Mouse (Mus musculus) lung, embryonic 16.5 days (tissue): ENCODE data around the gene Sesn2. TPM values are rescaled to one million over a fixed set of nuclear protein-coding genes. Genes with fewer than 3 reads are reported as not detected.

Source experiments
- ATAC-seq: fragments of 200-750 bp; cut with Nextera tagmentation; 2 replicates; pipeline ENCODE4 v1.8.0; 2017; ENCODE audit warnings: low read depth, mild to moderate bottlenecking, moderate library complexity
- H3K27ac ChIP-seq: fragments of 300-500 bp; sonication (generic); 2 replicates; pipeline ENCODE4 v1.5.1; 2014; ENCODE audit warnings: mild to moderate bottlenecking, control low read depth, low read length
- H3K27me3 ChIP-seq: fragments of 300-500 bp; sonication (generic); 2 replicates; pipeline ENCODE4 v1.6.1; 2014; ENCODE audit warnings: low read depth, low read length, mixed read lengths; ENCODE audit not compliant: control insufficient read depth, insufficient read depth
- H3K36me3 ChIP-seq: fragments of 300-500 bp; sonication (generic); 2 replicates; pipeline ENCODE4 v1.6.1; 2014; ENCODE audit warnings: low read length; ENCODE audit not compliant: control insufficient read depth, insufficient read depth
- H3K4me1 ChIP-seq: fragments of 300-500 bp; sonication (generic); replicated peaks from 2 replicates; pipeline ENCODE4 v1.6.1; 2014; ENCODE audit warnings: low read length, mixed read lengths; ENCODE audit not compliant: control insufficient read depth, insufficient read depth
- H3K4me2 ChIP-seq: fragments of 300-500 bp; sonication (generic); 2 replicates; pipeline ENCODE4 v1.6.1; 2014; ENCODE audit warnings: low read depth, low read length, control low read depth
- H3K4me3 ChIP-seq: fragments of 300-500 bp; sonication (generic); 2 replicates; pipeline ENCODE4 v1.5.1; 2014; ENCODE audit warnings: mild to moderate bottlenecking, low read length, control low read depth
- H3K9ac ChIP-seq: fragments of 300-500 bp; sonication (generic); 2 replicates; pipeline ENCODE4 v1.6.1; 2014; ENCODE audit warnings: low read length, control low read depth
- H3K9me3 ChIP-seq: fragments of 300-500 bp; sonication (generic); 2 replicates; pipeline ENCODE4 v1.6.1; 2016; ENCODE audit warnings: low read length; ENCODE audit not compliant: control insufficient read depth
- WGBS: fragments of 180-500 bp; shearing (Covaris S2); extraction: QIAGEN DNeasy Blood & Tissue Kit; methylation state at CpG from one replicate; pipeline ENCODE4 v1.1.7; 2014; 5-methylcytosine and 5-hydroxymethylcytosine counted together
- polyA plus RNA-seq: library from polyadenylated mRNA; unstranded; fragments of >200 nt; fragmentation: Nextera tagmentation; extraction: Ambion mirVana; gene quantifications from 2 replicates; pipeline ENCODE4 v1.2.1, GENCODE M21; 2015

The Sesn2 gene
- polyA plus RNA-seq, 1 experiment from 2014 or later: 12.3 TPM

DNA sequence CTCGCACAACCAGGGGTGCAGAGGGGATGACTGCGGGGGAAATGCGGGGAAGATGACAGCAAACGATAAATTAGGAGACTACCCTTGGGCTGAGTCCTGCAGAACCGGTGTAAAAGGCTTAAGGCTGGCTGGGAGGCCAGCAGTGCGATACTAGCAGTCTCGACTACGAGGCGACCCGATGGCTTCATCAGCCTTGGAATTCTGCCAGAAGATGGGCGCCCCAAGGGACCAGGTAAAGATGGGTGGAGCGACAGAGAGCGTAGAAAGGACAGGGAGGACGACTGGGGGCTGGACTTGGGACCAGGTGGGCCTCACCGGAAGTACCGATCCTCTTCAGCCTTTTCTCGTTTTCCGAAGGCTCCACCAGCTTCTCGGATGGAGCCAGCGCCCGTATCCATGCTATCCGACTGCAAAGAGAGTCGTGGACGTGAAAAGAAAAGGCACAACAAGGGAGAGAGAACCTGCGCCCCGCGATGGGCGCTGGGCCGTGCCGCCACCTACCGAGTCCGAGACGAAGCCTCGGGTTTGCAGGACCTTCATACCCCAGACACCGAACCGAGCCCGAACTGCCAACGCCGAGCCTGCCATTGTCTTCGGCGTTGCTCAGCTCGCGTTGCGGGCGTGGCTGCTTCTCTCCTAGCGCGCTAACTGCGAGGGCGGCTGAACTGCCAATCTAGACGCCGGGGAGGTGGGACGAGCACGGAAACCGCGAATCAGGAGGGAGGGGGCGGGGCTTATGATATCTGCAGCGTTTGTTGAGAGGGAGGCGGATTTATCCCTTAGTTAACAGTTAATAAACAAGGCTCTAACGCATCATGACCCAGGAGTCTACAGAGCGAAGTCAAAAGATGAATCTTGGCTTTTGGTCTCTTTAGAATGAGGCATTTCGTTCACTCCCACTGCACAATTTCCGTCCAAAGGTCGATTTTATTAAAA, 22.9 kb upstream of the Sesn2 start, which contains the start of gene Atpif1:
Gene Atpif1 (minus strand): TSS at position 679 of the 936 bp plus-strand sequence.
- Histone ChIP-seq H3K4me3 (peak within 1 kb of the TSS; percentile 76), H3K4me2 (peak within 1 kb of the TSS; percentile 92), H3K27ac (peak within 1 kb of the TSS; percentile 86), H3K36me3 (peaks cover 13% of the 10 kb centered on the region), H3K27me3 (no peaks in the 10 kb centered on the region), H3K9me3 (no peaks in the 10 kb centered on the region), H3K4me1 (peaks cover 30% of the 10 kb centered on the region), H3K9ac (peak within 1 kb of the TSS; percentile 75)
- WGBS: under 1% methylated on average over 63 of the region's 63 CpGs
- ATAC-seq: peak; percentile 91

GRCm38 (mm10) chr4:132532496-132532895, 22.2 kb upstream of the Sesn2 start:
- ATAC-seq: peak; percentile 4; the same call in 1 of the 2 replicates
- Histone ChIP-seq H3K4me1 (peaks cover 30% of the 10 kb centered on the region), H3K9me3 (no peaks in the 10 kb centered on the region), H3K4me3 (peak overlapping the region; percentile 76), H3K27me3 (no peaks in the 10 kb centered on the region), H3K27ac (peak overlapping the region; percentile 86), H3K4me2 (peak overlapping the region; percentile 92), H3K9ac (peak overlapping the region; percentile 75), H3K36me3 (peaks cover 13% of the 10 kb centered on the region)
- WGBS: under 1% methylated on average over 5 of the region's 5 CpGs

DNA sequence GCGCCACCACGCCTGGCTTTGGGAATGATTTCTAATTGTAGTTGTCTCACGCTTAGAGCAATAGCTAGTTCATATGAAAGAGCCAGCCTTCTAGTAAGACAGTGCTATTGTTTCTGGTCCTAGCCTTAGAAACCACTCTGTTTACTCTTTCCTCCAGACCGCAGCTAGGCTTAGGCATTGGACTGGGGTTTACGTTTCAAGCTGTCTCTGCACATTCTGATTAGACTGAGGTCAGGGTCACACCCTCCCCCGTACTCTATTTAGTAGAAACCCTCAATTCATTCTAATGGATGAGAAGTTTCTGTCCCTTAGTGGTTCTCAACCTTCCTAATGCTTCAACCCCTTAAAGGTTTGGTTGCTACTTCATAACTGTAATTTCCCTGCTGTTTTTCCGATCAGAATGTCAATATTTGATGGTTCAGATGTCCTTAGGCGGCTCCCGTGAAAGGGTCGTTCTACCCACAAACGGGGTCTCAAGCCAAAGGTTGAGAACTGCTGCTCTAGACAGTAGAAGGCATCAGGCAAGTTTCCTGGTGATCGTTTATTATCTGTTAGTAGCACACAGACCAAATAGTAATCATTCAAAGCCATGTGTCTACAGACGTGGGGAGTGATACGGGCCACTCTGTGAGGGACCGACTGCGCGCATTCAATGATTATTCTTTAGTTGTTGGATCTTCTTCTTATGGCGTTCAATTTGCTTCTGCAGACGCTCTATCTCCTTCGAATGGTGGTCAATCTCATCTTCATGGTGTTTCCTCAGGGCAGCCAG, 19.9 kb upstream of the Sesn2 start:
- H3K4me1 ChIP-seq: peaks cover 18% of the 10 kb centered on the region
- no peak overlapping the region for H3K4me3 ChIP-seq
- peaks cover 13% of the 10 kb centered on the region for H3K36me3 ChIP-seq
- H3K9ac ChIP-seq: no peak overlapping the region
- H3K27ac ChIP-seq: no peak overlapping the region
- no peak for ATAC-seq
- 85% methylated on average over 20 of the region's 20 CpGs for WGBS
- no peak overlapping the region for H3K4me2 ChIP-seq
- H3K27me3 ChIP-seq: no peaks in the 10 kb centered on the region
- no peaks in the 10 kb centered on the region for H3K9me3 ChIP-seq

GRCm38 (mm10) chr4:132529344-132529743, 19.0 kb upstream of the Sesn2 start:
- Histone ChIP-seq H3K4me1 (peaks cover 18% of the 10 kb centered on the region), H3K4me3 (no peak overlapping the region), H3K27me3 (no peaks in the 10 kb centered on the region), H3K27ac (no peak overlapping the region), H3K36me3 (peaks cover 13% of the 10 kb centered on the region), H3K4me2 (no peak overlapping the region), H3K9me3 (no peaks in the 10 kb centered on the region), H3K9ac (no peak overlapping the region)
- 80% methylated on average over 4 of the region's 4 CpGs for WGBS
- ATAC-seq: no peak

DNA sequence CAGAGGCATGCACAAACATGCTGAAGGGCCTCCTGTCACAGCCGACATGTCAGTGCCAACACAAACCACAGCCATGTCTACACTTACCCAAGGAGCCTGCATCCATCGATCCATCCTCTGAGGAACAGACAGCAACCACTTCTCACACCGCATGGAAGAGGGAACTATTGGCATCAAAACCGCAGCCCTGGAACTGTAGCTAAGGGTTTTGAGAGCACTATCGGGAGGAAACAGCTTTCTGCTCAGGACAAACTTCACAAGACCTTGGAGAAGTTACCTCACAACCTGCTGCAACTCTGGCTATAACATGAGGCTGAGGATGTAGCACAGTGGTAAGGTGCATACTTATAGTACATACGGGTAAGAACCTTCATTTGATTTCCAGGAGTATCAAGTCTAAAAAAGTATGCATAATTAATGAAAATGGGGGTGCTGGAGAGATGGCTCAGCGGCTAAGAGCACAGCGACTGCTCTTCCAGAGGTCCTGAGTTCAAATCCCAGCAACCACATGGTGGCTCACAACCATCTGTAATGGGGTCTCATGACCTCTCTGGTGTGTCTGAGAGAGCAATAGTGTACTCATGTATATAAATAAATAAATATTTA, 17.7 kb upstream of the Sesn2 start:
- no peak for ATAC-seq
- Histone ChIP-seq H3K9me3 (no peaks in the 10 kb centered on the region), H3K9ac (no peak overlapping the region), H3K36me3 (peaks cover 13% of the 10 kb centered on the region), H3K27me3 (no peaks in the 10 kb centered on the region), H3K4me1 (peaks cover 16% of the 10 kb centered on the region), H3K4me3 (no peak overlapping the region), H3K27ac (no peak overlapping the region), H3K4me2 (no peak overlapping the region)
- 86% methylated on average over 8 of the region's 8 CpGs for WGBS

- H3K9ac ChIP-seq: no peak overlapping the region
- no peaks in the 10 kb centered on the region for H3K9me3 ChIP-seq
- no peak for ATAC-seq
- 58% methylated on average over 2 of the region's 2 CpGs for WGBS
- no peak overlapping the region for H3K27ac ChIP-seq
- peaks cover 12% of the 10 kb centered on the region for H3K4me1 ChIP-seq
- no peak overlapping the region for H3K4me3 ChIP-seq
- no peak overlapping the region for H3K4me2 ChIP-seq
- no peaks in the 10 kb centered on the region for H3K27me3 ChIP-seq
- peaks cover 13% of the 10 kb centered on the region for H3K36me3 ChIP-seq
These were observed 16.4 kb upstream of the Sesn2 start for GRCm38 (mm10) chr4:132526678-132527077.

- 45% methylated on average over 6 of the region's 6 CpGs for WGBS
- ATAC-seq: peak; percentile 62; the same call in 1 of the 2 replicates
- no peak overlapping the region for H3K4me2 ChIP-seq
- H3K4me3 ChIP-seq: no peak overlapping the region
- peak overlapping the region; percentile 56 for H3K27ac ChIP-seq
- peaks cover 9% of the 10 kb centered on the region for H3K4me1 ChIP-seq
- no peak overlapping the region for H3K9ac ChIP-seq
- H3K27me3 ChIP-seq: no peaks in the 10 kb centered on the region
- no peaks in the 10 kb centered on the region for H3K9me3 ChIP-seq
- H3K36me3 ChIP-seq: peaks cover 3% of the 10 kb centered on the region; the same call in 1 of the 2 replicates
These were observed 14.5 kb upstream of the Sesn2 start for GRCm38 (mm10) chr4:132524808-132525207.

DNA sequence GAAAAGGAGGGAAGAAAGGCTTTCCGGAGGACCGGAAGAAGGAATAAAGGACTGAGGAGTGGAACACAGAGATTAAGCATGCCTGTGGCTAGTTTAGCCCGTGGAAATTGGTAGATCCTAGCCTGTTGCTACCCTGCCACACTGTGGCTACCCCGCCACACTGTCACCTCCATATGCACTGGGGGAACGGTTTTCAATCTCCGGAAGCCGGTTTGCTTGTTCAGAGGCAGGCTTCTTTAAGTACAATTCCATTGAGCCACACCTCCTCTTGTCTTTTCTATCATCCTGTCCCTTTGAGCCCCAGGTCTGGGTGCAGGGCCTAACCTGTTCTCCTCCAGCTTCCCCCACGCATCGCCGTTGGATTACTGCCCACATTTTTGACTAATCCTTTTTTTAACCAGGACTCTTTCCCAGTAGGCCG, 14.0 kb upstream of the Sesn2 start:
- no peak overlapping the region for H3K4me3 ChIP-seq
- no peaks in the 10 kb centered on the region; the same call in 1 of the 2 replicates for H3K36me3 ChIP-seq
- peak overlapping the region; percentile 56 for H3K27ac ChIP-seq
- H3K9ac ChIP-seq: peak overlapping the region; percentile 38; the same call in 1 of the 2 replicates
- ATAC-seq: peak; percentile 59; the same call in 1 of the 2 replicates
- no peaks in the 10 kb centered on the region for H3K27me3 ChIP-seq
- no peak overlapping the region for H3K4me2 ChIP-seq
- 20% methylated on average over 11 of the region's 11 CpGs for WGBS
- H3K4me1 ChIP-seq: peaks cover 9% of the 10 kb centered on the region
- H3K9me3 ChIP-seq: no peaks in the 10 kb centered on the region
